Mouse (Mus musculus) embryonic facial prominence, embryonic 14.5 days (tissue): ENCODE results near the gene Arhgap6. TPM values are rescaled to one million over a fixed set of nuclear protein-coding genes. Genes with fewer than 3 reads are reported as not detected.

Source experiments
- ATAC-seq: fragments of 200-750 bp; cut with Nextera tagmentation; 2 replicates; pipeline ENCODE4 v1.8.0; 2017; ENCODE audit warnings: low read depth, moderate number of reproducible peaks, moderate TSS enrichment
- DNase-seq: peaks from one replicate; pipeline ENCODE4 v3.0.0-alpha.2; 2015; ENCODE audit warnings: low spot score
- H3K27ac ChIP-seq: fragments of 300-500 bp; sonication (generic); replicated peaks from 2 replicates; pipeline ENCODE4 v1.5.1; 2014; ENCODE audit warnings: low read depth, mild to moderate bottlenecking, low read length, moderate library complexity
- H3K27me3 ChIP-seq: fragments of 300-500 bp; sonication (generic); replicated peaks from 2 replicates; pipeline ENCODE4 v1.6.1; 2014; ENCODE audit warnings: low read length; ENCODE audit not compliant: control insufficient read depth, insufficient read depth
- H3K36me3 ChIP-seq: fragments of 300-500 bp; sonication (generic); 2 replicates; pipeline ENCODE4 v1.6.1; 2014; ENCODE audit warnings: low read length, mixed read lengths; ENCODE audit not compliant: control insufficient read depth, insufficient read depth
- H3K4me1 ChIP-seq: fragments of 300-500 bp; sonication (generic); 2 replicates; pipeline ENCODE4 v1.6.1; 2014; ENCODE audit warnings: antibody characterized with exemption, low read length; ENCODE audit not compliant: control insufficient read depth, insufficient read depth
- H3K4me2 ChIP-seq: fragments of 300-500 bp; sonication (generic); 2 replicates; pipeline ENCODE4 v1.6.1; 2014; ENCODE audit warnings: low read depth, mild to moderate bottlenecking, low read length, moderate library complexity, mixed read lengths
- H3K4me3 ChIP-seq: fragments of 300-500 bp; sonication (generic); 2 replicates; pipeline ENCODE4 v1.5.1; 2014; ENCODE audit warnings: low read depth, mild to moderate bottlenecking, low read length
- H3K9ac ChIP-seq: fragments of 300-500 bp; sonication (generic); 2 replicates; pipeline ENCODE4 v1.6.1; 2014; ENCODE audit warnings: low read depth, mild to moderate bottlenecking, low read length, moderate library complexity, mixed read lengths
- H3K9me3 ChIP-seq: fragments of 300-500 bp; sonication (generic); 2 replicates; pipeline ENCODE4 v1.6.1; 2016; ENCODE audit warnings: low read length; ENCODE audit not compliant: control insufficient read depth
- WGBS: fragments of 180-500 bp; shearing (Covaris S2); extraction: QIAGEN DNeasy Blood & Tissue Kit; methylation state at CpG from one replicate; pipeline ENCODE4 v1.1.7; 2014; 5-methylcytosine and 5-hydroxymethylcytosine counted together
- polyA plus RNA-seq: library from polyadenylated mRNA; unstranded; fragments of >200 nt; fragmentation: Nextera tagmentation; extraction: Ambion mirVana; gene quantifications from 2 replicates; pipeline ENCODE4 v1.2.1, GENCODE M21; 2014

Arhgap6 gene
- polyA plus RNA-seq, 1 experiment from 2014 or later = 4.4 TPM

DNA sequence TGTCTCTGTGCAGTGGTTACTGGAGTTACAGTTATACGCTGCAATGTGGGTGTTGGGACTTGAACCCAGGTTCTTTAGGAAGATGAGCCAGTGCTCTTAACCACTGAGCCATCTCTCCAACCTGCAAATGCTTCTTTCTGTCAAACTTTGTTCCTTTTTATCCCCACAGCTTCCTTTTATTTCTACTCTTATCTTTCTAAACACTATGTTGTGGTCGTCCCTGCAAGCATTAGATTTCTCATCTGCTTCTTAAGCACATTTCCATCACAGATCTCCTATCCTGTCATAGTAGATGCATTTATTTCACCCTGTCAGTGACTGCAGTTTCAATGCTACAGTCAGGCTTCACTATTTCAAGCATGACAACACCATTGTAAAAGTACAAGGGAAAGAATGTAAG lies 312.5 kb downstream of the Arhgap6 start:
- no peaks in the 10 kb centered on the region for H3K9me3 ChIP-seq
- no peak overlapping the region for H3K4me3 ChIP-seq
- DNase-seq (no peak), ATAC-seq (no peak)
- no peak overlapping the region for H3K27ac ChIP-seq
- no peak overlapping the region for H3K9ac ChIP-seq
- WGBS = 74% methylated on average over 2 of the region's 2 CpGs
- H3K36me3 ChIP-seq = no peaks in the 10 kb centered on the region
- no peak overlapping the region for H3K4me2 ChIP-seq
- no peaks in the 10 kb centered on the region for H3K4me1 ChIP-seq
- peaks cover 9% of the 10 kb centered on the region; the same call in 1 of the 2 replicates for H3K27me3 ChIP-seq

DNA sequence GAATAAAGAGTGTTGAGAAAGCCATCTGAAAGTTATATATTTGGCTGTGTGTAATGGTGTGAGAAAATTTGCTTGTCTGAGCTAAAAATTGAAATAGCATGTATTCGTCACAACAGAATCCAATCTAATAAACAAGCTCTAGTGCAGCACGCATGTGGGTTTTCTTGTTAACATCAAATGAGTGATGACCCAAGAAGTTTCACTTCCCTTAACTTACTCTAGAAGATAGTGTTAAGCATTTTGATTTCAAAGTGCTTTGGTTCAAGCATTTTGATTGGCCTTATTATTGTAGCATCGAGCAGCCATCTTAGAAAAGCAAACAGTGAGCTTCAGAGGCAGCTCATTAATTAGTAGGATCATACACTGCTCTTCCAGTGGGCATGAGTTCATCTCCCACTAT lies 315.1 kb downstream of the Arhgap6 start:
- Histone ChIP-seq H3K27ac (no peak overlapping the region), H3K4me2 (no peak overlapping the region), H3K4me1 (no peaks in the 10 kb centered on the region), H3K9me3 (no peaks in the 10 kb centered on the region), H3K4me3 (no peak overlapping the region), H3K9ac (no peak overlapping the region), H3K27me3 (peaks cover 5% of the 10 kb centered on the region; the same call in 1 of the 2 replicates), H3K36me3 (no peaks in the 10 kb centered on the region)
- DNase-seq (no peak), ATAC-seq (no peak)
- WGBS = 88% methylated on average over 3 of the region's 3 CpGs

DNA sequence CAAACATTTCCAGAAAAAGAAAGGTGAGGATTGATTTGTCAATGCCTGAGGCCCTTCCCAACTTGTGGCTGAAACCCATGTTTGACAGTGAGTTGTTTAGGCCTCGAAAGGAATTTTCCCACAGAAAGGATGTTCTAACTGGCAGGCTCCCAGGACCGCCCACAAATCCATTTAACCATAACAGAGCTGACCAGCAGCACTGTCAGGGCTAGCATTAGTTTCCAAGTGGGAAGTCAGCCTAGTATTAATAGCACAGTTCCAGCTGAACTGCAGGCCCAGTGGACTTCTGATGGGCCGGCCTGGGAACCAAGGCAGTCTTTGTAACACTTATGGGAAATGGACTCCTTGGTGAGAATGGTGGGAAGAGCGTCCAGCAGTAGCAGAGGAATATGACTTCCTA lies 317.8 kb downstream of the Arhgap6 start:
- no peak for ATAC-seq
- peak; percentile 40 for DNase-seq
- H3K4me2 ChIP-seq = no peak overlapping the region
- no peak overlapping the region for H3K27ac ChIP-seq
- no peaks in the 10 kb centered on the region for H3K4me1 ChIP-seq
- no peaks in the 10 kb centered on the region for H3K36me3 ChIP-seq
- no peak overlapping the region for H3K4me3 ChIP-seq
- H3K9ac ChIP-seq = no peak overlapping the region
- no peaks in the 10 kb centered on the region for H3K9me3 ChIP-seq
- H3K27me3 ChIP-seq = peaks cover 2% of the 10 kb centered on the region; the same call in 1 of the 2 replicates
- WGBS = 66% methylated on average over 4 of the region's 4 CpGs

DNA sequence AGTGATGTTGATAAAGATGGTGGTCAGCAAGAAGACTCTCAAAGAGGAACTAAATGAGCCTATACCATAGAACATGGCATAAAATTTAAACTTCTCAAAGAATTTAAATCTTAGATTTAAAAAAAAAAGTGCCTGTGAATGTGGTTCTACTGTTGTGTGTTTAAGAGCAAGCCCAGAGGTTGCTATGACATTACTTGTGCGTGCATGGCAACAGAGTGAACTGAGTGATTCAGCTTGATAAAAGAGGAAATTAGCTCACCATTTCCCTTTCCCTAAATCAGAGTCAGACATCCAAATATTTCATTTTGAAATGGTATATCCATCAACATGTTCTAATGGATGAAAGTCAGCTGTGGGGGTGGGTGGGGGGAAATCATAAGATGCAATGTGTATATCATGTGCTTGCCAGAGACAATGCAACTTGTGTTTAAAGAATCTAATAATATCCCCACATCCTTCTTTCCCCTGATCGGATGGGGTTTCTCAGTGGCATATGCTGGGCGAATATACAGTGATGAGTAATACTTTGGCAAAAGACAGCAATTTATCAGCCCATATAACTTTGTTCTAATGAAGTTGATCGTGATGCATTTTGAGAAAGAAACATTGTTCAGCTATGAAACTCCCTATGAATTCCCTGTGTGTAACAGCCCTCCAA lies 328.3 kb downstream of the Arhgap6 start:
- no peaks in the 10 kb centered on the region for H3K4me1 ChIP-seq
- peaks cover 6% of the 10 kb centered on the region; the same call in 1 of the 2 replicates for H3K27me3 ChIP-seq
- H3K27ac ChIP-seq = no peak overlapping the region
- 67% methylated on average over 4 of the region's 4 CpGs for WGBS
- H3K9me3 ChIP-seq = no peaks in the 10 kb centered on the region
- H3K4me2 ChIP-seq = no peak overlapping the region
- ATAC-seq (no peak), DNase-seq (peak; percentile 5)
- no peak overlapping the region for H3K9ac ChIP-seq
- no peak overlapping the region for H3K4me3 ChIP-seq
- no peaks in the 10 kb centered on the region for H3K36me3 ChIP-seq

DNA sequence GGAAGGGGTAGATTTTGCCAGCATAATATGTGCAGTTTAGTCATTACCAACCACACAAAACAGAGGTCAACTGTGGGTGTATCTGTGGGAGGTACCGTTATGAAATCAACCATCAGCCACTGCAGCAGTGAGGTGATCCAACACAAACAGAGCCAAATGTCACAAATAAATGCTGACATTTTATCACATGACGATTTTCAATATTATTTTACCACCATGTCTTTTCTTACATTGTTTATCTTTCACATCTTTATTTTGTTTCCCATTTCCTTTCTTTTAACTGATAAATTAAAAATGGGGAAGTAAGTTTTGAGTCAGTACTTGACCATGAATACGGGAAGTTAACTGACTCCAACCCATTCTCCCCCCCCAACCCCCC lies 328.9 kb downstream of the Arhgap6 start:
- Histone ChIP-seq H3K4me2 (no peak overlapping the region), H3K27me3 (peaks cover 6% of the 10 kb centered on the region; the same call in 1 of the 2 replicates), H3K36me3 (no peaks in the 10 kb centered on the region), H3K4me1 (no peaks in the 10 kb centered on the region), H3K4me3 (no peak overlapping the region), H3K9ac (no peak overlapping the region), H3K9me3 (no peaks in the 10 kb centered on the region), H3K27ac (no peak overlapping the region)
- DNase-seq (no peak), ATAC-seq (no peak)
- WGBS = 80% methylated on average over 3 of the region's 3 CpGs

DNA sequence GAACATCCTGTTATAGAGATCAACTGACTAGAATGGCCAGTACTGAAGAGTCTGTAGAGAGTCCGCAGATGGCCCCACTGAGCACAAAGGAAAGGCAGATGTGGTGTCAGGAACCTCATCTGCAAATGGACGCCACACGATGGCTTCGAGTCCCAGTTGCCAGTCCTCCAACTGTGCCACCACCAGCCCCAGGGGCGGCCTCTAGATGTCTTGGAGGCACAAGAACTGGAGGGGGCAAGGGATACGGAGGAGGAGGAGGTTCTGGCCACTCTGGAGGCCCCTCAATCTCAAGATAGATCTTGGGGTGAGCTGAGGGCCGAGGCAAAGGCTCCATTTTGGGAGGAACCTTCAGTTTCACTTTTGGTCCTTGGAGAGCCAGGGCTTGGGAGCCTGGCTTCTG lies 344.9 kb downstream of the Arhgap6 start:
- H3K4me3 ChIP-seq = no peak overlapping the region
- no peak for DNase-seq
- H3K27me3 ChIP-seq = no peaks in the 10 kb centered on the region
- 79% methylated on average over 6 of the region's 7 CpGs for WGBS
- no peak overlapping the region for H3K4me2 ChIP-seq
- no peaks in the 10 kb centered on the region for H3K4me1 ChIP-seq
- no peak overlapping the region for H3K9ac ChIP-seq
- H3K9me3 ChIP-seq = no peaks in the 10 kb centered on the region
- no peak for ATAC-seq
- no peak overlapping the region for H3K27ac ChIP-seq
- no peaks in the 10 kb centered on the region for H3K36me3 ChIP-seq

DNA sequence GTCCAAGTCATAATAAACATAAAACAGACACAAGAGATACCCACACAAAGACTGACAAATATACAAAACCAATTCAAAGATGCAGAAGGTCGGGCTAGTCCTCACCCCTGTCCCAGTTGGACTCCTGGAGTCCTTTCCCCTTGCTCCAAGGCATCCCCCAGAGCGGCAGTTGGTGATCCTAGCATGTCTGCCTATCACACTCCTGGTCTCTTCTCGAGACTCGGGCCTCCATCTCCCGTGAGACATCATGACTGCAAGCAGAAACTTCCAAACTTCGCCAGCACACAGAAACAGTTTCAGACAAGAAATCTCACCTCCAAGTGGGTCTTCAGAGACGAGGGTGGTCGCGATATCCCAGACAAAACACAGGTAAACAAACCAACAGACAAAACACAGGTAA lies 345.6 kb downstream of the Arhgap6 start:
- DNase-seq = no peak
- WGBS = 86% methylated on average over 9 of the region's 9 CpGs

DNA sequence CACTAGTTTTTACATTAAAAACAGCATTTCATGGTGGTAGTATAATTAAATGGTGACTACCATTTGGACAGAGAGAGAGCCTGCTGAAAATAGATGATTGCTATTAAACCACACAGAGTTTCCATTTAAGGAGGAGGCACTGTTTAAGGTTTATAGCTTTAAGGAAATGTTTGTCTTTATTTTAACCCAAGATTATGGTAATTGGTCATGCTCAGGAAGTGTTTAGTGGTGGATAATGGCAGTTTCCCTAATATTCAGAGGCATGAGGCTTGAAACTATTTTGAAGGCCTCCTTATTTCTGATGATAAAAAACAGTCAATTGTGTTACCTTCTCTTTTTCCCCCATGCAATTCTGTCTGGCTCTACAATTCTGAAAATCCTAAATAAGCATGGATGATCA lies 358.9 kb downstream of the Arhgap6 start:
- no peaks in the 10 kb centered on the region for H3K4me1 ChIP-seq
- no peaks in the 10 kb centered on the region; the same call in 1 of the 2 replicates for H3K27me3 ChIP-seq
- H3K36me3 ChIP-seq = no peaks in the 10 kb centered on the region
- H3K4me2 ChIP-seq = no peak overlapping the region
- no peak overlapping the region for H3K4me3 ChIP-seq
- H3K9ac ChIP-seq = no peak overlapping the region
- no peak overlapping the region for H3K27ac ChIP-seq
- DNase-seq = no peak
- ATAC-seq = no peak
- no peaks in the 10 kb centered on the region for H3K9me3 ChIP-seq

More for the DNA sequence above, 345.6 kb downstream of the Arhgap6 start:
- Histone ChIP-seq H3K27me3 (no peaks in the 10 kb centered on the region), H3K4me3 (no peak overlapping the region), H3K9ac (no peak overlapping the region), H3K9me3 (no peaks in the 10 kb centered on the region), H3K4me1 (no peaks in the 10 kb centered on the region), H3K36me3 (no peaks in the 10 kb centered on the region), H3K4me2 (no peak overlapping the region), H3K27ac (no peak overlapping the region)
- no peak for ATAC-seq

DNA sequence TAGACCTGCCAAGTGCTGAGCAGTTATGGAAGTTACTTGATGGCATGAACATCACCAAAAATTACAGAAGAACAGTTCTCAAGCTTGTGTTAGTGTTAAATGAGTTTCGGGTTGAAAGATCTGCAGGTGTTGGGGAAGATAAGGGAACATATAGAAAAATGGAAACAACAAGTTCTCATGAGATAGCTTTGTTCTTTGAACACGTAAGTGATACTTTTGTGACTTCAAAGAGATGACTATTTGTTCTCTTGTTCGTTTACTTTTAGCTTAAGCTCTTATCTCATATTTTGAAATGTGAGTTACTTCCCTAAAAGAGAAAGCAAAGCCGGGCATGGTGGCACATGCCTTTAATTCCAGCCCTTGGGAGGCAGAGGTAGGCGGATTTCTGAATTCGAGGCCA lies 363.5 kb downstream of the Arhgap6 start:
- no peaks in the 10 kb centered on the region for H3K36me3 ChIP-seq
- no peaks in the 10 kb centered on the region for H3K27me3 ChIP-seq
- DNase-seq (no peak), ATAC-seq (no peak)
- no peaks in the 10 kb centered on the region for H3K9me3 ChIP-seq
- no peak overlapping the region for H3K27ac ChIP-seq
- no peak overlapping the region for H3K9ac ChIP-seq
- no peak overlapping the region for H3K4me3 ChIP-seq
- no peak overlapping the region for H3K4me2 ChIP-seq
- H3K4me1 ChIP-seq = no peaks in the 10 kb centered on the region
- 79% methylated on average over 6 of the region's 6 CpGs for WGBS
